Mouse (Mus musculus) heart, adult 11 months (tissue): ENCODE results near the gene Xpr1.

Experiments used
- DNase-seq: peaks from one replicate; pipeline ENCODE4 v3.0.0; 2022

The Xpr1 gene

DNA sequence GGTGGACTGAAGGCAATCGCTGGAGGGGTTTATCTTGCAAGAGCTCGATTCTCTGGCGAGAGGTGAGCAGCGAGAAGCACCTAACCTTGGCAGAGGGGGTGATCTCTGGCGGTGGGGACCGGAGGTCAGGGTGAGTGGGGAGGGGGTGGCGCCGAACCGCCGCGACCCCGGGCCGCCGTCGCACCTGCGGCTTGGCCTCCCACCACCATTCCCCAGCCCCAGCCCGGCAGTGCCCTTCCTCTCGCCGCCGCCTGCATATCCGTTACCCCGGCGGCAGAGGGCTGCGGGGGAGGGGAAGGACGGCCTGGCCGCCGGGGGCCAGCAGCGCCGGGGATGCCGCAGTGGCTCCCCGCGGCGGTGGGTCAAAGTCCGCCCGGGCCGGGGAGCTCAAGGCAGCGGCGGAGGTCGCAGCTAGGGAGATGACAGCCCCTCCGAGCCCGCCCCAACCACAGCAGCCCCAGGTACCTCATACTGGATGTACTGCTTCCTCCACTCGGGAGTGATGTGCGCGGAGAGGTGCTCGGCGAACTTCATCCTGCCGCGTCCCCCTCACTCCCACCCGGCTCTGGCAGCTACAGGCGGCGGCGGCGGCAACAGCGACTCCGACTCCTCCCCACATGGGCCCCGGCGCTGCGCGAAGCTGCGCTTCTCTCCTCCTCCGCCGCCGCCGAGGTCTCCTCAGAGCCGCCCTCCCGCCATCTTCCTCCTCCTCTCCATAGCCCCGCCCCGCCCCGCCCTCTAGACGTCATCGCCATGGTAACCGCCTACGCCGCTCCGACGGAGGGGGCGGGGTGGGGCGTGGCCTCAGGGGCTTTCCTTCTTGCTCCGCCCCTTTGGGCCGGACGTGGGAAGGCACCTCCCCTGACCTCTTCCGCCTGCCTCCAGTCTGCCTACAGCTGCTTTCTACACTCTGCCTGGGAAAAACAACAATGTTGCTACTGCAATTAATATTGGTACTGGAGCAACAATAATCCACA is at the start of gene Xpr1:
Xpr1 (minus strand) TSS at position 715 of the 977 bp plus-strand sequence.
- peak; percentile 99 for DNase-seq

DNA sequence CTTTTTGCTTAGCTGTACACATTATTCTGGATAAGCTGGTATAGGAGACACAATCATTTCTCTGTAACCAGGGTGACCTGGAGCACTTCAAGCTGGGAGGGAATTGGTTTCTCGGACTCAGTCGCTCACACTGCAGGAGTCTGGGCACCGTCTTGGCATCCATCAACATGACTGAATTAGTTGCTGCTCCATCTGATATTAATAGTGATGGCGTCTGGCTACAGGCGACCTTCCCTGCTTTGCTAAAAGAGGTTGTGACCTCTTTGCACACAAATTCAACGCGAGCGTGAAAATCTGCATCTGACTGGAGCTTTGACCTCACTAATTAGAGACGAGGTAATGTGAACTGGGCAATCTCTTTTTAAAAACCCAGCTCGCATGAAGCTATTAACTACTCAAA is 46.2 kb upstream of the Xpr1 start:
- DNase-seq = no peak

DNA sequence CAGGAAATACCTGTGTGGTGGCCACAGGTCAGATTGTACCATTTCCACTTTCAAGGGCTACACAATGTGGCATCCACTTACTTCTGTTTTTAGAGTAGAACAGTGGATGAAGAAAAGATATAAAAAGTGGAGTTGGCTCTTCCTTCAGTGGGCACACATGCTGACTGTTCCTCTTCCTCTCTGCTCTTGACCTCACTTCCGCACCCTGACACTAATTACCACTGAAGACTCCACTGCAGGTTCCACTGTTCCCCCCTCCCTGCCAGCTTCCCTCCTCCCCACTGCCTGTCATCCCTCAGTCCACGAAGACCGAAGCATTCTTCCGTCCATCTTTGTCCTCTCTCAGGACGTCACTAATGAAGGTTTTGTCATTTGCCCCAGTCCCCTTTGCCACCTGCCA is 45.4 kb upstream of the Xpr1 start:
- no peak for DNase-seq

DNA sequence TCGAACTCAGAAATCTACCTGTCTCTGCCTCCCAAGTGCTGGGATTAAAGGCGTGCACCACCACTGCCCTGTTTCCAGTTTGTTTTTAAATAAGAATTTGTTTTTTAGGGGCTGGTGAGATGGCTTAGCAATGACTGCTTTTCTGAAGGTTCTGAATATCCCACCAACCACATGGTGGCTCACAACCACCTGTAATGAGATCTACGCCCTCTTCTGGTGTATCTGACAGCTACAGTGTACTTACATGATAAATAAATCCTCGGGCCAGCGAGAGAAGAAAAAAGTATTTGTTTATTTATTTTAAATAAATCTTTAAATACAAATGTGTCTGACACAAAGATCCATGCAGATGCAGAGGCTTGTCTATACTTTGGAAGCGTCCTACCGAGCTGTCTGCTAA is 40.3 kb upstream of the Xpr1 start:
- DNase-seq = no peak

DNA sequence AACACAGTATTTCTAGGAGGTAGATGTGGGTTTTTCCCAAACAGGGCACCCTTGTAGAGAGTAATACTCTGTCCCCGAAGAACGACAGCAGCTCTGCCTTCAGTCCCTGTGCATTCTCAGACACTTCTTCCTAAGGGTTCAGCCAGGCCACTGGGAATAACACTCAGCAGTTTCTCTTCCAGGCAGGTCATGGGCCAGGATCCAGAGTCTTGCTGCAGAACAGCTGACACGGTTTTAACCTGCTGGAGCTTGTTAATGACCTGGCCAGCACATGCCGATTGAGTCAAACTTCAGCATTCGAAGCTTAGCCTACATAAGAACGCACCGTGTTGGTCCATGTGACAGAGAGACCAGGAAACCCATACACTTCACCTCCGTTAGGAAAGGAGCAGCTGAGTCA is 36.0 kb upstream of the Xpr1 start:
- DNase-seq = peak; percentile 90

DNA sequence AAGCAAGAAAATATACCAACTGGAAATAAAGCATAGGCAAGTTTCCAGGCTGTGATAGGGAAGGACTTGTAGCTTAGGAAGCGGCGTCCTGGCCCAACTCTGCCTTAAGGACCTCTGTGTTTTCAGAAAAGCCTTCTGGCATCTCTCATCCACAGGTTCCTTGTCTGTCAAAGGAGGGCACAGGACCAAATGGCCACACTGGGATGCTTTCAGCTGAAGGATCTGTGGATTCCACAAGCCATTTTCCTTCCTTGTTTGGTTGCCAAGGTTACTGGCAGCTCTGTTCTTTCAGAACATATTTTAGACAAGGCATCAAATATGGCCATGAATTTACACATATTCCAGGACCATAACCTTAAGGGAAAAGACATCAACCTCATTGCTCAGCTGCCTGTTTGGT is 31.7 kb upstream of the Xpr1 start:
- no peak for DNase-seq

DNA sequence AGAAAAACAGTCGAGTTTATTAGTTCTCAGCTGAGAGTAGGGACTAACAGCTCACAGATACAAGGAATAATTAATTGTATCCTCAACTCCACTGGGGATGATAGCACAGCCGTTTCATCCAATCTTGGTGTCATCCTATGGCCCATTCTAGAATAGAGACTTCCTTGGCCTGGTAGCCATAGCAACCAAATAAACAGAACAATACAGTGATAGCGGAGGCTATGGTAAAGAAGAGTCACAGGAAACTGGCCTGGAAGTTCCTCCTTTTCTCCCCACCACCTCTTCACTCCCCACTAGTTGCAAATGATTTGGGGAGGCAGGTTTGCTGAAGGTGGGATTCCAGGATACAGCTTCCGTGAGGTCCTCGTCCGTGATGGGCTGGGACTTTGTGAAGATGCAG is 30.1 kb upstream of the Xpr1 start:
- DNase-seq = no peak

DNA sequence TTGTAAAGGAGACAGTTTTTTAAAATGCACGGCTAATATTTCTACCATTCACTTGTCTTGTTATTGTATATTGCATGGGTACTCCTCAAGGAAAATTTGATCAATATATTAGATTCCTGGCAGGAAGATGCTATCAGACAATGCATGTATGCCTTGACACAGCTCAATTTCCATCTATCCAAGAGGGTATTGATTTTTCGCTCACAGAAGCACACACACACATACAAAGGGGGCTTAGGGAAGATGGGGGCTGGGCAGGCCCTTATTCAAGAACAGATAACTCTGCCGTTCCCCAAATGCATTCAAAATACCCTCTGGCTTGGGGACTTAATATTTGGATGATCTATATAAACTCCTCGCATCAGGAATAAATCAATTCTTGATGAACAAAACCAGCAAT is 25.9 kb upstream of the Xpr1 start:
- no peak for DNase-seq

DNA sequence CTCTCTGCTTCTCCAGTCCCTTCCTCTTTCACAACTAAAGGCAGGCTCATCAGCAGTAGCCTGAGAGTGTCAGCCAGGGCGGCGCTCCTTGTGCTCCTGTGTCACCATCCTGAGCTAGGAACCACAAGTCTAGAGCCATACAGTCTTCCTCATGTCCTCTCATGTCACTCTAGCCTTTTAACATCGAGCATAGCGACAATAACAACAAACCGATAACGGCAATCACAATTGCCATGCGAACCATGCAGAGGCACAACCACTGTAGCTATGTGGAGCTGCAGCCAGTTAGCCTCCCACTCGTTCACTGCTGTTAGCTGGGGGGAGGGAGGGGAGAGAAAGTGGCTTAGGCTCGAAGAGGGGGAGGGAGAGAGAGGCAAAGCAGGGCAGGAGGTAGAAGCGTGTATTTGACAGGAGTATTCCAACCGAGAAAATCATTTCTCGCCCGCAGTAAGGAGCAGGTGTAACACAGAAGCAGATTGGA is 25.3 kb upstream of the Xpr1 start:
- DNase-seq = no peak

DNA sequence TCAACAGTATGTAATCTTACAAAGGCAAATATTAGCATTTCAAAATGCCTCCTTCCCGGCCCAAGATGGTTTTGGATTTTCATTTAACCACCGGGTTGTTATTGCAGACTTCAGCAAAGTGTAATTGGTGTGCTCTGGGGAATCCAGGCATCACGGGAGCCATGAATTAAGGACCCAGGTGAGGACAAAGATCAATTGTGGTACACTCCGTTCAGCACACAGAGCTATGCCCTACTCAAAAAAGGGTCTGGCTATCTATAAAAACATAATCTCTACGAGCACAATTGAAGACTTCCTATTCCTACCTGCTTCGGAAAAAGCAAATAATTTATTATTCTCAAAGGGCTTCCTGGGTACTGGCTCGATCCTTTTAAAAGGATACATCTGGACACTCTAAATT is 22.3 kb upstream of the Xpr1 start:
- no peak for DNase-seq

DNA sequence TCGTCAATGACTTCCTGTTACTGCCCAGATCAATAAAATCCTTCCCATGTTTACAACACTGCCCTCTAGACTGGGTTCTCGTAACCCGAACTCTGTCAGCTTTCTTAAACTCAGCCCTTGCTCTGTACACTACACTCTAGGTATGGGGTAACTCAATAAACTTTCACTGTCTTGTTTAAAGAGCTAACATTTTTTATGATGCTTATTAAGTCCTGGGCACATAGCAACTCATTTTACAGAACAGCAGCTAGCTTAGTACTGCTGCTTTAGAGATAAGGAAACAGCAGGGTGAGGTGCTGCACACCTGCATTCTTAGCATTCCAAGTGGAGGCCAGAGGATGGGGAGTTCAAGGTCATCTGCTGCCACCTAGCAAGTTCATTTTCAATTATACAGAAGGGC is 21.3 kb upstream of the Xpr1 start:
- no peak for DNase-seq

DNA sequence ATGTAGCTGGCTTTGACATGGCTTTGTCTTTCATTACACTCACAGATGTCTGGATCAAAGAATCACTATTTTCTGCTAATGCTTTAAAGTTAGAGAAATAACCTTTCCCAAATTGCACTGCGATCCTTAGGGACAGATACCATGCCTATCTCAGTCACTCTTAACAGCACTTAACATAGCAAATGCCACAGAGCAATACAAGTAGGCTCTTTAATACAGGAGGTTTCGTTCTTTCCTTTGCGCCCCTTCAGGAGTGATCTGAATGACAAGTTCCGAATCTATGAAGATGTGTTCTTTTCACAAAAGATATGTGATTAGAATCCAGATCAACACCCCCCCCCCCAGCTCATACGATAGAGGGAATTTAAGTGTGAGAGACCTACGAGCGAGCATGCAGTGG is 12.1 kb upstream of the Xpr1 start:
- no peak for DNase-seq

DNA sequence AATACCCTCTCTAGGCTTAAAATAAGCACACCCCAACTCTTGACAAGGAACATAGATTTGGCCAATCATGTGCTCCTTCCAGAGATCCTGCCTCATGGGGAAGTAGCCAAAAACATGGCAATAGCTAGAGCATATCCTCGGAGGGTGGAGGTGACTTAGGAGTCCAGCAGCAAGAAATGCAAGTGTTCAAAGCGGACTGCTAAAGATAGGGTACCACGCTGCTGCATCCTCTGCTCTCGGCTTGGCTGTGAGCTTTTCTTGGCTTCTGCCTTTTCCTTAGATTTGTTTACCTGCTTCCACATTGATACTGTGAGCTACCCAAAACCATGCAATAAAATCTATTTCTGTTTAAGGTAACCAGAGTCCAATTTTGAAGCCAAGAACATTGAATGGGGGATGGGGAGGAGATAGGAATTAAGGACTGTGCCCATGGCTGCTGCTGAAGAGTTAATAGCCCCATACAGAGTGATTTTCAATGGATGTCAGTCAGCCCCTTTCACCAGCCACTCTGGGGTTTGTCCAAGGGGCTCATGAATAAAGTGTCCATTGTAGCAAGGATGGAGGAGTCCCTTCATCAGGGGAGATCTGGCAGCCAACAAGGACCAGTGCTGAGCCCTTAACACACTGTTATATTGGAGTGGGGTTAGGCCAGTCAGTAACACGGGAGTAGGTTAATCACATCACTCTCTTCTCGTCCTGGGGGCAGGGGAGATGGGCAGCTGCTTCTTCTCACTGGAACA is 10.1 kb upstream of the Xpr1 start:
- DNase-seq = no peak

DNA sequence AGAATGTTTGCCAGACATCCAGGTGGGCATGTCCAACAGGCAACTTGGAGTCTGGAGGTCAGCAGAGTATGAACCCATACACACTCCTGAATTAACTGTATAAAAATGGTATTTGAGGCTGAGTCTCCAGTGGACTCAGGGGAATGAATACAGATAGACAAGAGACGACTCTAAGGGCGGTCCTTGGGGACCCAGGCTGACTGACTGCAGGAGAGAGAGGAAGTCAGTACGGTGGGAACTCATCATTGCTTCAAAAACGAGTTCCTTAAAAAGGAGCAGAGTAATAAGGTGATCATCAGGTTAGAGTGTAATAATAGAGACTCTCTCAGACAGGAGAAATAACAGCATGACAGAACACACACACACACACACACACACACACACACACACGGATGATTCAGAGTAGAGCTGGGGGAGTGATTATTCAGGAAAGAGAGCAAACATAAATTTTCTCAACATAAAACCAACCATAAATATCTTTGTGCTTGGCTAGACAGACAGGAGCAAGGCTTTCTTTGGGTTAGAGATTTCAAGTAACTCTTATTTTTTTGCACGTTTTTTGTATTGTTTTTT is 8.6 kb upstream of the Xpr1 start:
- DNase-seq = no peak

DNA sequence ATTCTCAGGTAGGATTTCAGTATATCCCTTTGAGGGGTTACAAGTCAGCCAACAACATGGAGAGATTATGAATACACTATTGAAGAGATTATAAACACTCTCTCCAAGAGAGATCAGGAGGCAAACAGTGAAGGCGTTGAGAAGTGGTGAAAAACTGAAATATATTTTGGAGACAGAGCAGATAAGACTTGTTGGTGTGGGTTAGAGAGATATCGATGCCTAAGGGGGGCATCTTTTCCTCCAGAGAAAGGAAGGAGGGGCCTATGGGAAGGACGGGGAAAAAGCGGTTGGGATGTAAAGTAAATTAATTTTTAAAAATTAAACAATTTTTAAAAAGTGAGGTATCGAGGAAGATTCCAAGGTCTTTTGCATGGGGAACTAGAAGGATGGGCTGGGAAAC is 8.1 kb upstream of the Xpr1 start:
- DNase-seq = no peak

DNA sequence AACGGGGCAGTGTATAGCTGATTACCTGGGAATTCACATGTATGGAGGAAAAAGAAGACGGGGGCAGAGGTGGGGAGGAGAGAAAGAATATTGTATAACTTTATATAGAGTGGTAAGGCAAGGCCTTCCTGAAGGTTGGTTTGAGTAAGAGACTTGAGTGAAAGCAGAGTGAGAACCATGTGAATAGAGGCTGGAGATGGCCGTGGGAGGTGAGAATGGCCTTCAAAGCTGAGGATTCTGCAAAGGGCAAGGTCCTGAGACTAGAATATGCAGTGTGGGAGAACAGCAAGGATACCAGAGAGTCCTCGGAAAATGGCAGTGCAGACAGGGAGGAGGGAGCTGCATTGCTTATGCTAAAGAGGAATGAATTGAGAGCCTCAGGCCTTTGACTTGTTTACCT is 6.6 kb upstream of the Xpr1 start:
- DNase-seq = peak; percentile 54

DNA sequence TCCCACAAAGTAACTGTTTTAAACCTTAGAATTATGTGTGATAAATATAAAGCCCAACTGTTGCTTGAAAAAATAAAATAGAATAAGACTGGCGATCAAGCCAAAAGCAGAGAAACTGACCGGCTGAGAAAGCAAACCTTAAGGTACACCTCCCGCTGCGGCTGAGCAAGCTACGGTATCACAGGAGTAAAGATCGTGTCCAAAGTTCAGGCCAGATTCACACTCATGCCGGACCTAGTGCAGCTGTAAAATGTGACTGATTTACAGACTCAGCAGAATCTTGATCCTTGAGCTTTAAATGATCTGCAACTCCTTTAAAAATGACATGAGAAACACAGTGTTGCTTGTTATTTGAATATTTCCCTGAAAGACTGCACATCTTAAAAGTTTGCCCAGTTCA is 4.8 kb upstream of the Xpr1 start:
- no peak for DNase-seq

DNA sequence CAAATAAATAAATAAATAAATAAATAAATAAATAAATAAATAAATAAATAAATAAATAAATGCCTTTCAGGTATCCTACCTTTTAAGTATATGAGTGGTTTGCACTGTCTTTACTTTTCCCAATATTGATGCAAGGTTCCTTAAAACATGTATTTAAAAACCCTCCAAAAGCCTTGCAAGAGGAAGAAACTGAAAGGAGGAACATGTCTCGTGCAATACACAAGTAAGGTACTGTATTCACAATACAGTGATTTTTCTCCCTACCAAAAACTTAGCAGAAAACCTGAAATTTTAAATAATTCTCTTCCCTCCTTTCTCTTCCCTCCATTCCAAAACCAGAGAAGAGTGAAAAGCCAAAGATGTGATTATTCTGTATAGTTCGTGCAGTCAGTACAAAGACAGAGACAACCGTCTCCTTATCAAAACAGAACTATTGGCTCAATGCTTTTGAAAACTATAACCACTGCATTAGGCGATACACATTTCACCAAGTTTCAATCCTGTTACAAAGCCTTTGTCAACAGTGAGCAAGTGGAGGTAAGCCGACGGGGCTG is 991 bp downstream of the Xpr1 start:
- DNase-seq = no peak

DNA sequence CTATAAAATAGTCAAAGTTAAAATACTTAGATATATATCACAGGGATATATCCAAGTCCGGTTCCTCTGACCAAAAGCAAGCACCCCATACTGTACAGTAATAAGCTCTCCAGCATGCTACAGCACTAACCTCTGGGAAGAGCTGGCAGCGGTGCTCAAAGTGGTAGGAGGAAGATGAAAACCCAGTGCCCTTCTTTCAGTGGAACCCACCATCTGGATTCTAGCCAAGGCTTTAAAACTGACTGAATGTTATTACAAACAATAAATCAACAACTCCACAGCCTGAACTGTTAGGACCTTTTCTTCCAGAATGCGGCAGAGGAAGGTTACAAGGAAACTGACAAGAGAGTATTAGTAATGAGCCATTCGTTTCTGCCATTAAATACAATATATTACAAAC is 1.8 kb downstream of the Xpr1 start:
- peak; percentile 34 for DNase-seq

DNA sequence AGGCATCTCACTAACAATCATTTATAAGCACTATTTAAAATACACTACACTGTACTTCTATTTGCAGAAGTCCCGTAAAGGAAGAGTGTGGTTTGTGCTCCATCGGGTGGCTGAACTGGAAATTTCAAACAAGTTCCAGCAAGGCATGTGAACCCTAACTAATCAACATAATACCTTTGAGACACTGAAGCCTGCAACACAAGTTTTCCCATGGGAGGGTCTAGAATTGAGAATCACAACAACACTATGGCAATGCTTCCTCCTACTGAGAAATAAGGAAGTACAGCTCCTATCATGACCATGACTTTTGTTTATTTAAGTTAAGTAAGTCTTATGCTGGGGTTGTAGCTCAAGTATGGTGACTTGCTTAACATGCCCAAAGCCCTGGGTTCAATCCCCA is 4.5 kb downstream of the Xpr1 start:
- DNase-seq = peak; percentile 86

DNA sequence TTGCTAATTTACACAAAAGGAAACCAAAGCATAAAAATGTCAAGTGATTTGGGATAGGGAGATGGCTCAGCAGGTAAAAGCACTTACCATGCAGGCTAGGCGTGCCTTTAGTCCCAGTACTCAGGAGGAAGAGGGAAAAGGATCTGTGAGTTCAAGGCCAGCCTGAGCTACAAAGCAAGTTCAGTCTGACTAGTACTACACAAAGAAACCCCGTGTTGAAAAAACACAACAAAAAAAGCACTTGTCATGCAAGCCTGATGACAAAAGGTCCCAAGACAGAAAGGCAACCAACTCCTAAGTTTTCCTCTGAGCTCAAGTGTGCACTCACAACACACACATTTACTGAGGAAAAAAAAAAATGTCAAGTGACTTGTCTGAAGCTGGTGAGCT is 8.6 kb downstream of the Xpr1 start:
- peak; percentile 71 for DNase-seq

DNA sequence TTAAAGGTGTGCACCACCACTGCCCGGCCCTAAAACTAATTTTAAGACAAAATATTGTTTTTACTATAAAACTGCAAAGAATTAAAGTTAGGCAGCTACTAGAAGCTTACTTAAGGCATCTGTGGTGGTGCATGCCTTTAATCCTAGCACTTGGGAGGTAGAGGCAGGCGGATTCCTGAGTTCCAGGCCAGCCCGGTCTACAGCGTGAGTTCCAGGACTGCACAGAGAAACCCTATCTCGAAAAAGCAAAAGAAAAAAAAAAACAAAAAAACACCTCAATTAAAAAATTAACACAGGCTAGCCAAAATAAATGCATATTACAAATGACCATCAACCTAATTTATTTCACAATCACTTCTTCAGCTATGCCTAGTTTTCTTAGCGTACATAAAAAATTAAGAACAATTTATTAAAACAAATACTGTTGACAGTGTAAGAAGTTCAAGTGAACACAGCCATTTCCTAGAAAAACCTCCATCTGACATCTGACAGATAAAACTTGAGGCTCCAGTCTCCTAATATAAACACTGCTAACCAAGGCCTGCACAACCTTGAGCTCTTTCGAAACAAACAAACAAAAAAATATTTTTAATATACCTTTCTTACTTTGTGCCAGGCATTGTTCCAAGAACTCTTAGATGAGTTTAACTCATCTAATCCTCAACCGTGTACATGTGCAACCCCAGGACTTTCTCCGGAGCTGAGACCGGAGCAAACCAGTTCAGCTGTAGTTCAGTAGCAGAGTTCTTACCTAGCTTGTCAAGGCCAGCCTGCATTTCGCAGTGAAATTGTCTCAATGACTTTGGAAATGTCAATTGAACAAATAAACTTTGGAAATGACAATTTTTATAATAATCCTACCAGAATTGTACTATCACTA is 9.3 kb downstream of the Xpr1 start:
- DNase-seq = peak; percentile 42
